Mouse (Mus musculus): ENCODE data around the gene Slc2a4. TPM values are rescaled to one million over a fixed set of nuclear protein-coding genes. Genes with fewer than 3 reads are reported as not detected.
"Not testable (repeated sequence)": the region's sequence is repeated elsewhere in the genome, so short reads cannot be mapped to it uniquely, and the experiment has no call there.

Slc2a4 gene
- polyA plus RNA-seq, 1 experiment from 2014 or later, result 2.7 TPM

DNA sequence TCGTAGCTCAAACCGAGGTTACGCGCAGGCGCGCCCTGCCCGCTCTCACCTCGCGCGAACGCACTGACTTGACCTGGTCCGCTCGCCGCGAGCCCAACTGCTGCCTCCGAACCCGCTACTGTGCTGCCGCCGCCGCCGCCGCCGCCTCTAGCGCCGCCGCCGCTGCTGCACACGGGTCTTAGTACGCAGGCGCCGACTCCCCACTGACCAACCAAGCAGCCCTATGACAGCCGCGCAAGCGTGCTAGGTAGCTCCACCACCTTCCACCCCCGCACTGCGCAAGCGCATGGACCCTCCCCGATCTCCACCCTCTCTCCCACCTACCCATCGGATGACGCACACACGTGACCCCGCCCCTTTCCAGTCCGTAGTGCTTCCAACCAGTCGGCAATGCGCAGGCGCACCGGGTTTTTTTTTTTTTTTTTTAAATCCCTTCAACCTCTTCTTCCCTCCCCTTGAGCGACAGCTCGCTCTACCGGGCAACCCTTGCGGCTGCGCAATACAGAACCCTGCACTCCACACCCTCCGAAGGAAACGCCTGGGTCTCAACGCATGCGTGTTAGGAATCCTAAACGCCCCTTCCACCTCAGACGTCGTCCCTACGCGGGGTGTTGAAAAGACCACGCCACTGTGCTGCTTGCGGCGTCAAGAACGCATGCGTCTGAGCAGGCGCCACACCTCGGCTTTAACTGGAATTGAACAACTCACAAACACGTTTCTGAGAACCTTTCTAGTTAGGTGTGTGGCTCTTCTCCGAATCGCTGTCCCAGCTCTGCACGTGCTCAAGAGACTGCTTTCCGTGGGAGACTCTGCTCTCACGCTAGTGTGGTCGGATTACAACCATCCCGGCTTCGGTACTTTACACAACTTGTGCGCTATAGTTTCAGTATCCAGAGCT is 26.6 kb downstream of the Slc2a4 start, which contains the start of gene Eif5a:
Gene Eif5a, minus strand, starts transcription at position 845 of the 898 bp plus-strand sequence.
- H3K9me3 ChIP-seq (ENCODE audit: control insufficient read depth, low read length), result no peaks in the 10 kb centered on the region
- peak within 1 kb of the TSS; percentile 90 for H3K27ac ChIP-seq (ENCODE audit: low read depth, low read length)
- WGBS, result under 1% methylated on average over 71 of the region's 78 CpGs
- ATAC-seq (ENCODE audit: low read depth), result peak; percentile 96
- H3K4me1 ChIP-seq (ENCODE audit: control insufficient read depth, insufficient read depth, low read length), result peaks cover 17% of the 10 kb centered on the region
- H3K27me3 ChIP-seq (ENCODE audit: control insufficient read depth, insufficient read depth, low read length), result no peaks in the 10 kb centered on the region
- peaks cover 16% of the 10 kb centered on the region for H3K36me3 ChIP-seq (ENCODE audit: control insufficient read depth, insufficient read depth, low read length)
- peak within 1 kb of the TSS; percentile 92 for H3K4me2 ChIP-seq (ENCODE audit: low read depth, low read length)
- H3K9ac ChIP-seq (replicated peaks; ENCODE audit: low read depth, low read length), result peak within 1 kb of the TSS; percentile 87
- H3K4me3 ChIP-seq (ENCODE audit: low read depth, low read length), result peak within 1 kb of the TSS; percentile 92

DNA sequence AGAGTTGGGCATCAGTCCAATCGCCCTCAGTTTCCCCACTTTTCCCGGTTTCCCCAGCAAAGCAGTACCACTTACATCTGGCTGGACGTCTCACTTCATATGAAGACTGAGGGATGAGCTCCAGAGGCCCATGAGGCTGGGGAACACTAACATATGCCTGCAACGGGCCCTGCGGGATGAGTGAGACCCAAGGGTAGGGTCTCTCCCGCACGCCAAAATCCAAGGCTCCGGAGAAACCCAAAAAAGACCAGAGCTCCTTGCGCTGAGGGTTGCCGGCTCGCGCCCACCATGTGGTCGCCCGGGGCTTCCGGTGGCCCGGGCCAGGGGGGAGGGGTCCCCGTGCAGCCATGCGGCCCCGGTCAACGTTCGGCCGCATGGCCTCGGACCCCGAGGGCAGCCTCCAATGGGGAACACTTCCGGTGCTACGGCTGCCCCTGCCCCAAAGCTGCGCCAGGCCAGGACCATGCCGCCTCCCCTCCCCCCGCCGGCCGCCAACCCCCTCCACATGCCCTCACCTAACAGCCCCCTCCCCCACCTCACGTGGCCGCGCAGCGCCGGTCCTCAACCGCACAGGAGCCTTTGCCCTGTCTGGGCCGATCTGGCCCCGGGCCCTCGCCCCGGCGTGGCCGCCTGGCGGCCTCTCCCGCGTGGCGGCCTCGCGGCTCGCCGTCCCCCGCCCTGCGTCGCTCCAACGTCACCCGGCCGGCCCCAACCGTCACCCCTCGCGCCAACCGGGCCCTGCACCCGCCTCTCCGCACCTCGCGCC is 27.5 kb downstream of the Slc2a4 start:
- peaks cover 21% of the 10 kb centered on the region for H3K4me1 ChIP-seq (ENCODE audit: control insufficient read depth, insufficient read depth, low read length)
- peaks cover 25% of the 10 kb centered on the region for H3K36me3 ChIP-seq (ENCODE audit: control insufficient read depth, insufficient read depth, low read length)
- no peaks in the 10 kb centered on the region for H3K27me3 ChIP-seq (ENCODE audit: control insufficient read depth, insufficient read depth, low read length)
- H3K4me2 ChIP-seq (ENCODE audit: low read depth, low read length), result peak overlapping the region; percentile 92
- 0% methylated on average over 38 of the region's 65 CpGs for WGBS
- peak; percentile 26 for ATAC-seq (ENCODE audit: low read depth)
- H3K9ac ChIP-seq (replicated peaks; ENCODE audit: low read depth, low read length), result peak overlapping the region; percentile 87
- H3K9me3 ChIP-seq (ENCODE audit: control insufficient read depth, low read length), result no peaks in the 10 kb centered on the region
- H3K4me3 ChIP-seq (ENCODE audit: low read depth, low read length), result peak overlapping the region; percentile 92
- H3K27ac ChIP-seq (ENCODE audit: low read depth, low read length), result peak overlapping the region; percentile 90

DNA sequence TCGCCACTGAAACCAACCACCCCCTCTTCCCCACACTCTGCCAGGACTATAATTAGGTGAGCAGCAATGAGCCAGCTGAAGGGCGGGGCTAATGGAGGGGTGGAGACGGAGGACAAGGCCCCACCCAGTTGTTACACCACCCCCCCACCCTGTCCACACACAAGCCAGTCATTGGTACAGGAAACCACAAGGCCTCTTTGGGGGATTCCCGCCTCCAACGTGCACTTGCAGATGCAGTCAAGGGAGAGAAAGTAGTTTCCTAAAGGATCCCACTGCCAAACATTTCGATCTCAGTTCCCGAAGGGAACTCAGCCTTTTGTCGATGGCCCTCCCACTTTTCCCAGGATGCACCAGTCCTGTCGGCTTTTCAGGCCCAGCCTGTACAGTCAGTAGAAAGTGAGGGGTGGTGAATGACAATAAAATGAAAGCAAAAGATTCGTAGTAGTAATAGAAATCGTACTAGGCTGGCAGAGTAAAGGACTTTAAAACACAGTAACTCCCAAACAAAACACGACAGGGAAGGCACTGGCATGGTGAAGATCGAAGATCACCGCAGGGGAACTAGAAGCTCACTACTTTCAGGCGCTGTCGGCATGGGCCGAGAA is 28.2 kb downstream of the Slc2a4 start:
- peak overlapping the region; percentile 92 for H3K4me2 ChIP-seq (ENCODE audit: low read depth, low read length)
- no peak for ATAC-seq (ENCODE audit: low read depth)
- H3K9ac ChIP-seq (replicated peaks; ENCODE audit: low read depth, low read length), result peak overlapping the region; percentile 87
- H3K4me3 ChIP-seq (ENCODE audit: low read depth, low read length), result peak overlapping the region; percentile 92
- H3K27me3 ChIP-seq (ENCODE audit: control insufficient read depth, insufficient read depth, low read length), result no peaks in the 10 kb centered on the region
- peak overlapping the region; percentile 90; the same call in 1 of the 2 replicates for H3K27ac ChIP-seq (ENCODE audit: low read depth, low read length)
- H3K9me3 ChIP-seq (ENCODE audit: control insufficient read depth, low read length), result no peaks in the 10 kb centered on the region
- peaks cover 29% of the 10 kb centered on the region for H3K36me3 ChIP-seq (ENCODE audit: control insufficient read depth, insufficient read depth, low read length)
- peaks cover 25% of the 10 kb centered on the region for H3K4me1 ChIP-seq (ENCODE audit: control insufficient read depth, insufficient read depth, low read length)
- WGBS, result 1% methylated on average over 17 of the region's 17 CpGs

DNA sequence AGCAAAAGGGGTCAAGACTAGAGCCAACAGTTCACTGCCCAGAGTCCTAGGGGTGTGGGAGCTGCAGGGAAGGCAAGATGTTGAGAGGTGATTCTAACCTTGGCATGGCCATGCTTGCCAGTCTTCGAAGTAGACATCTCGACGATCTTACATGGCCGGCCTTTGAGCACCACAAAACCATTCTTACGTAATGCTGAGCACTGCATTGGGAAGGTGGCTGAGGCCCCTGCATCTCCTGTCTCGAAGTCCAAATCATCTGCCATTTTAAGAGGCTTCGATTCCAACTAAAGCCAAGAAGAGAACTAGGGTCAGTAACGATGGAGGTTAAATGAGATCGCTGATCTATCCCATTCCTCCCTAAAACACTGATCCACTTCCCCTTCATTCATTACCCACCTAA is 28.9 kb downstream of the Slc2a4 start:
- Histone ChIP-seq H3K9me3 (ENCODE audit: control insufficient read depth, low read length) (no peaks in the 10 kb centered on the region), H3K4me1 (ENCODE audit: control insufficient read depth, insufficient read depth, low read length) (peaks cover 26% of the 10 kb centered on the region), H3K9ac (replicated peaks; ENCODE audit: low read depth, low read length) (no peak overlapping the region), H3K4me3 (ENCODE audit: low read depth, low read length) (peak overlapping the region; percentile 92), H3K27ac (ENCODE audit: low read depth, low read length) (no peak overlapping the region), H3K4me2 (ENCODE audit: low read depth, low read length) (peak overlapping the region; percentile 92), H3K36me3 (ENCODE audit: control insufficient read depth, insufficient read depth, low read length) (peaks cover 29% of the 10 kb centered on the region), H3K27me3 (ENCODE audit: control insufficient read depth, insufficient read depth, low read length) (no peaks in the 10 kb centered on the region)
- 87% methylated on average over 9 of the region's 9 CpGs for WGBS
- ATAC-seq (ENCODE audit: low read depth), result no peak

DNA sequence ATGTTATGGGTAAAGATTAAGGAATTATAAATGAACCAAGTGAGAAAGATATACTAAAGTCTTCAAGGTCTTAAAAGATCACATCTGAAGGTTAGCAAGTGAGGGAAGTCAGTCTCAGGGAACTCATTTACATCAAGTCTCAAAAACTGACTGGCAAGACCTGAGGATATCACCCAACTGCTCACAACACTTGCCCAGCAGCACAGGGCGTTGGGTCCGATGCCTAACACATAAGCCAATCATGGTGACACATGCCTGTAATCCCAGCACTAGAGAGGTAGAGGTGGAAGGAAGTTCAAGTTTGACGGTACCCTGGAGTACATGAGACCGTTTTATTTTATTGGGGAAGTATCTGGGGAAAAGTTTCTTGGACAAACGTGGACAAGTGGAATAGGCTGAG is 29.9 kb downstream of the Slc2a4 start:
- no peak overlapping the region for H3K27ac ChIP-seq (ENCODE audit: low read depth, low read length)
- no peak for ATAC-seq (ENCODE audit: low read depth)
- peaks cover 29% of the 10 kb centered on the region for H3K4me1 ChIP-seq (ENCODE audit: control insufficient read depth, insufficient read depth, low read length)
- H3K4me3 ChIP-seq (ENCODE audit: low read depth, low read length), result no peak overlapping the region
- peaks cover 31% of the 10 kb centered on the region for H3K36me3 ChIP-seq (ENCODE audit: control insufficient read depth, insufficient read depth, low read length)
- no peak overlapping the region for H3K4me2 ChIP-seq (ENCODE audit: low read depth, low read length)
- H3K27me3 ChIP-seq (ENCODE audit: control insufficient read depth, insufficient read depth, low read length), result no peaks in the 10 kb centered on the region
- no peaks in the 10 kb centered on the region for H3K9me3 ChIP-seq (ENCODE audit: control insufficient read depth, low read length)
- no peak overlapping the region for H3K9ac ChIP-seq (replicated peaks; ENCODE audit: low read depth, low read length)
- WGBS, result 89% methylated on average over 5 of the region's 5 CpGs

DNA sequence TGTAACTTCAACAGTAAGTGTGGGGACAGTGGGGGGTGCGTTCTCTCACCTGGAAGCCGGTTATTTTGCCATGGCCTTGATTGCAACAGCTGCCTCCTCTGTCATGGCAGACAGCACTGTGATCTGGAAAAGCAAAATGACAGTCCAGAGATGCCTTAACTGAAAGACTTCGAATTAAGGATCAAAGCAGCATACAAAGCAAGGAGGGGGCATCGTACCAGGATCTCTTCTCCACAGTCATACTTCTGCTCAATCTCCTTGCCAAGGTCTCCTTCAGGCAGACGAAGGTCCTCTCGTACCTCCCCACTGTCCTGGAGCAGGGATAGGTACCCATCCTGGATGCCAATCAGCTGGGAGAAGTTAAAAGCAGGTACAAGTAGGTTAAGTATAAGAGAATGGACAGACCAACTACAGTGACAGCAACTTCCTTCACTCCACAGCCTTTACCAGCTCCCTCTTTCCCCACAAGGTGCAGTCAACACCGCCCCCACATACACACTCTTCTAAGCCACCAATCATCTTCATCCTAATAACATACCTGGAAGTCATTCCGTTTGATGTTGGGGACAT is 30.5 kb downstream of the Slc2a4 start:
- Histone ChIP-seq H3K4me1 (ENCODE audit: control insufficient read depth, insufficient read depth, low read length) (peaks cover 27% of the 10 kb centered on the region), H3K36me3 (ENCODE audit: control insufficient read depth, insufficient read depth, low read length) (peaks cover 37% of the 10 kb centered on the region), H3K9ac (replicated peaks; ENCODE audit: low read depth, low read length) (no peak overlapping the region), H3K27me3 (ENCODE audit: control insufficient read depth, insufficient read depth, low read length) (no peaks in the 10 kb centered on the region), H3K9me3 (ENCODE audit: control insufficient read depth, low read length) (no peaks in the 10 kb centered on the region), H3K4me3 (ENCODE audit: low read depth, low read length) (no peak overlapping the region), H3K4me2 (ENCODE audit: low read depth, low read length) (no peak overlapping the region), H3K27ac (ENCODE audit: low read depth, low read length) (no peak overlapping the region)
- 86% methylated on average over 8 of the region's 8 CpGs for WGBS
- no peak for ATAC-seq (ENCODE audit: low read depth)

DNA sequence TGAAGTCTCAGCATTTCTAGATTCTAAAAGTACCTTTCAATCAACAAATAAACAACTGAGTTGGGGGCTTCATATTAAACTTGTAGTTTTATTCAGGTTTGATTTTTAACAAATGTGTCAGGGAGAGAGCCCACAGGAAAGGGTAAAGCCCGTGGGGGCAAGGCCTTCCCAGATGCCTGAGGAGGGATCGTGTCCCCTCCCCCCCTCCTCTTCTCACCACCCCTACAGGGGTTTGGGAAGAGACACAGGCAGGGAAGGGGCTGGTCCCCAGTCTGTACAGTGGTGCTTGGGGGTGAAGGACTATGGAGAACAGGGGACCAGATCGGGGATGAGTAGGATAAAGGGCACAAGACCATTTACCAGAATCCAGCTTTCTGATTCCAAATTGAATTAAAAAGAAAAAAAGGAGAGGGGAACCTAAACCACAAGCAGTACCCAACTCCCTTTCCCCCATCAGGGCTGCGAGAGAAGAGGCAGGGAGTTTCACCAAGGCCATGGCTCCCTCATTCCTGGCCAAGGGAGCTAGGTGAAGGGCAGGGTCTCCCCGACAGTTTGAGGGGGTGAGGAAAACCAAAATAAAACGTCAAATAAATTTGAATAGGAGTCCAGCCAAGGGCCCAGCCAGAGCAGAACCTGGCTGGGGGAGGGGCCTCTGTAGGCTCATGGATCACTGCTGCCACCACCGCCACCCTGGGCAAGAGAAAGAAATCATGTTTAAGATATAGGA is 31.2 kb downstream of the Slc2a4 start:
- Histone ChIP-seq H3K36me3 (ENCODE audit: control insufficient read depth, insufficient read depth, low read length) (peaks cover 44% of the 10 kb centered on the region), H3K4me1 (ENCODE audit: control insufficient read depth, insufficient read depth, low read length) (peaks cover 23% of the 10 kb centered on the region)
- not testable (repeated sequence) for H3K9ac ChIP-seq (replicated peaks; ENCODE audit: low read depth, low read length); H3K9me3 ChIP-seq (ENCODE audit: control insufficient read depth, low read length); H3K27me3 ChIP-seq (ENCODE audit: control insufficient read depth, insufficient read depth, low read length); H3K4me3 ChIP-seq (ENCODE audit: low read depth, low read length); H3K4me2 ChIP-seq (ENCODE audit: low read depth, low read length); ATAC-seq (ENCODE audit: low read depth); H3K27ac ChIP-seq (ENCODE audit: low read depth, low read length)
- 56% methylated on average over 7 of the region's 7 CpGs for WGBS

All from neural tube, embryonic 14.5 days (tissue).